Mouse (Mus musculus) liver, adult (tissue): ENCODE results near the gene Ak4.

Experiments used
- GATA4 ChIP-seq: IDR thresholded peaks from 2 replicates; pipeline ENCODE4 v1.6.1; 2014; ENCODE audit warnings: mild to moderate bottlenecking, low read length; ENCODE audit not compliant: insufficient replicate concordance

Ak4 gene

DNA sequence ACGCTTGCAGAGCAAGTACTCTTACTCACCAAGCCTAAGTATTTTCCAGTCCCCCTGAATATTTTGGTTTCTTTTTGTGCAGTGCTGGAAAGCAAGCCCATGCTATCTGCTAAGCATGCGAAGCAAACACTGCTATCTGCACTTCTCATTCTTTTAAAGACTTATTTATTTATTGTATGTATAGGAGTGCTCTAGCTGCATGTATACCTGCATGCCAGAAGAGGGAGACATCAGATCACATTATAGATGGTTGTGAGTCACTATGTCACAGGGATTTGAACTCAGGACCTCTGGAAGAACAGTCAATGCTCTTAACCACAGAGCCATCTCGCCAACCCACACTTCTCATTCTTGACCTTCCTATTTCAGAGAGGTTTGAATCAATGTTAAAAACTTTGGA, 94.2 kb downstream of the Ak4 start:
- no peak for TF ChIP-seq GATA4

- TF ChIP-seq GATA4 = no peak
Measured at GRCm38 (mm10) chr4:101515853-101516252, 96.8 kb downstream of the Ak4 start.
